Mouse (Mus musculus): ENCODE data around the gene Gm21988. TPM values are rescaled to one million over a fixed set of nuclear protein-coding genes. Genes with fewer than 3 reads are reported as not detected.

Gm21988 gene
- 1 to 10 TPM; 1.3 to 2.4 TPM for total RNA-seq (2021)
- long read RNA-seq, experiment 1, partial matches to known transcripts: 8 of 10 reads
- long read RNA-seq, experiment 1, other reads (novel, unspliced or antisense): 2 of 10 reads
- long read RNA-seq, experiment 2, partial matches to known transcripts: 10 of 14 reads
- long read RNA-seq, experiment 2, other reads (novel, unspliced or antisense): 4 of 14 reads

GRCm38 (mm10) chr11:70239541-70240279 lies at the start of gene Gm21988, which contains the start of gene Rnasek:
TSS of gene Gm21988 (minus strand) at chr11:70239830.
TSS of gene Rnasek (minus strand) at chr11:70239842.
- intact Hi-C loops (cut with DNase I): no loop called here
- DNase-seq: peak; percentile 62 to 89

- intact Hi-C loops (cut with DNase I): no loop called here
- DNase-seq: peak; percentile 18 to 20
Measured at GRCm38 (mm10) chr11:70289236-70289635, 49.6 kb upstream of the Gm21988 start.

- no peak for DNase-seq
- intact Hi-C loops (cut with DNase I): no loop called here
Measured at GRCm38 (mm10) chr11:70288102-70288501, 48.5 kb upstream of the Gm21988 start.

GRCm38 (mm10) chr11:70285686-70286085 lies 46.1 kb upstream of the Gm21988 start:
- DNase-seq: no peak
- intact Hi-C loops (cut with DNase I): no loop called here

GRCm38 (mm10) chr11:70284757-70285156 lies 45.1 kb upstream of the Gm21988 start:
- no peak for DNase-seq
- intact Hi-C loops (cut with DNase I): no loop called here

- no peak for DNase-seq
- intact Hi-C loops (cut with DNase I): no loop called here
Measured at GRCm38 (mm10) chr11:70283666-70284065, 44.0 kb upstream of the Gm21988 start.

- intact Hi-C loops (cut with DNase I): no loop called here
- no peak for DNase-seq
Measured at GRCm38 (mm10) chr11:70280441-70280840, 40.8 kb upstream of the Gm21988 start.

GRCm38 (mm10) chr11:70278961-70279360 lies 39.3 kb upstream of the Gm21988 start:
- no peak for DNase-seq
- intact Hi-C loops (cut with DNase I): no loop called here

GRCm38 (mm10) chr11:70271641-70272040 lies 32.0 kb upstream of the Gm21988 start:
- DNase-seq: no peak
- intact Hi-C loops (cut with DNase I): no loop called here

- DNase-seq: no peak
- intact Hi-C loops (cut with DNase I): no loop called here
Measured at GRCm38 (mm10) chr11:70266405-70266804, 26.8 kb upstream of the Gm21988 start.

GRCm38 (mm10) chr11:70265819-70266218 lies 26.2 kb upstream of the Gm21988 start:
- intact Hi-C loops (cut with DNase I): no loop called here
- no peak for DNase-seq

- intact Hi-C loops (cut with DNase I): no loop called here
- no peak for DNase-seq
Measured at GRCm38 (mm10) chr11:70265252-70265651, 25.6 kb upstream of the Gm21988 start.

GRCm38 (mm10) chr11:70259035-70259434 lies 19.4 kb upstream of the Gm21988 start:
- intact Hi-C loops (cut with DNase I): no loop called here
- DNase-seq: no peak

- peak in 1 of 2 experiments; percentile 22 for DNase-seq
- intact Hi-C loops (cut with DNase I): loop anchor here (2.0 kb wide), 1 partner anchor 54 kb away; no protein-coding TSS in a partner anchor
Measured at GRCm38 (mm10) chr11:70254931-70255531, 15.4 kb upstream of the Gm21988 start, which contains the start of gene Alox12. TSS of gene Alox12 (minus strand) at chr11:70255353.

- intact Hi-C loops (cut with DNase I): loop anchor here (2.0 kb wide), 1 partner anchor 54 kb away; no protein-coding TSS in a partner anchor
- no peak for DNase-seq
Measured at GRCm38 (mm10) chr11:70254337-70254736, 14.7 kb upstream of the Gm21988 start.

- intact Hi-C loops (cut with DNase I): no loop called here
- DNase-seq: no peak
Measured at GRCm38 (mm10) chr11:70251853-70252252, 12.2 kb upstream of the Gm21988 start.

- no peak for DNase-seq
- intact Hi-C loops (cut with DNase I): no loop called here
Measured at GRCm38 (mm10) chr11:70250150-70250549, 10.5 kb upstream of the Gm21988 start.

- intact Hi-C loops (cut with DNase I): no loop called here
- peak in 1 of 2 experiments; percentile 43 for DNase-seq
Measured at GRCm38 (mm10) chr11:70247136-70247845, 7.7 kb upstream of the Gm21988 start.

- intact Hi-C loops (cut with DNase I): no loop called here
- no peak for DNase-seq
Measured at GRCm38 (mm10) chr11:70242591-70242990, 3.0 kb upstream of the Gm21988 start.

GRCm38 (mm10) chr11:70238591-70239440 lies 814 bp downstream of the Gm21988 start:
- intact Hi-C loops (cut with DNase I): no loop called here
- peak in 1 of 2 experiments; percentile 22 for DNase-seq
